Mouse (Mus musculus) embryo, embryonic 11 days (tissue): ENCODE measurements at regions not wholly inside any gene's neighbourhood (a gene's known extent, or its start where the extent isn't known, plus 50 kb on each side); places are given as distances from the start of the nearest gene placed in this dataset.
A peak's percentile ranks its signal among the peaks of the same experiment; 100 is the strongest.

Experiments
- DNase-seq: peaks from one replicate; pipeline ENCODE4 v3.0.0-alpha.2; 2015

DNA sequence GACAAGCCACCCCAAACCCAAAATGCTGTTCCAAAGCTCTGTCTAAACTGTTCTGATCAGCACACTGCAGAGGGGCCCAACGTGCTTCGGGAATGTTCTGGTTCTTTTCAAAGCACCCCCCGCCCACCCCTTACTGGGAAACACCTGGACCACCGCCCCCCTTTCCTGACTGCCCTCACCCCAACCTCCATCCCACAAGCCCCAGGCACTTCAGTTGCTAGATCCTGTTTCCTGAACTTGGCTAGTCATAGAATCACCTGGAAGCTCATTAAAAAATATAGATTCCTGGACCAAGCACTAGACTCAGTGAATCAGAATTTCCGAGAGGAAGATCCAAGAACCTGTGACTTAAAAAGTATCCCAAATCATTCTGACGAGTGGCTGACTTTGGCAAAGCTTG is 80.9 kb upstream of the Rgma start:
- DNase-seq, result no peak

DNA sequence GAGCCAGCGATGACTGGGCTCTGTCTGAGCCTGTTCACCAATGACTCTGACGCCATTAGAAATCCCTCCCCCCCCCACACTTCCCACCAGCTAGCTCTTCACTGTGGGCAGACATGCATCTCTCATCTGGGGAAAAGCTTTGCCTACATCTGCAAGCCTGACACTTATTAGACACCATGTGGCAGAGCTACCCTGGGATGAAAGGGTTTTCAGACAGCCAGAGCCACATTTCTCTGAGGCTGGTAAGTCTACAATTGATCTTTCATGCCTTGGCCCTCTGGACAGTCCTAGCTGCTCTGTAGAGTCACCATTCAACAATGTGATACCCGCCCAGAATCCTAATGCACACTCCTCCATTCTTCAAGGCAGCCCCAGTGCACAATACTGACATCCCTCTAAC is 72.8 kb upstream of the Rgma start:
- DNase-seq, result peak; percentile 47

- no peak for DNase-seq
Measured at GRCm38 (mm10) chr7:73303818-73304217, 71.5 kb upstream of the Rgma start.

- peak; percentile 72 for DNase-seq
Measured at GRCm38 (mm10) chr7:73304799-73305198, 70.5 kb upstream of the Rgma start.

GRCm38 (mm10) chr7:73305286-73305975 is 69.9 kb upstream of the Rgma start:
- peak; percentile 33 for DNase-seq

DNA sequence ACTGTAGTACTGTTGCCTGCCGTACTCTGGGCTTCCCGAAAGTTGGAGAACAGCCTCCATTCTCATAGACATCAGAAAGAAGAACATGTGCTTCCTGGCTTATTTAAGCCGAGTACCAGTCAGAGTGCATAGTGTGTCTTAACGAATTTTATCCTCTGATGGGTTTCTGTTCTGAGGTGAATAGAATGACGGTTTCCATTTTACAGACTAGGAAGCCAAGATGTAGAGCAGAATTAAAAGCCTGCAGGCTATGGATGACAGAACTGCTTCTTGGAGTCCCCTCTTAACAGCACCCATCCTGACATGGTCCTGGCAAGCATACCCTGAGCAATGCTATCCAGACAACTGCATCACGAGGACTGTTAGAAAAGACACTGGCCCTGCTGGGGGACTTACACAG is 69.0 kb upstream of the Rgma start:
- no peak for DNase-seq

DNA sequence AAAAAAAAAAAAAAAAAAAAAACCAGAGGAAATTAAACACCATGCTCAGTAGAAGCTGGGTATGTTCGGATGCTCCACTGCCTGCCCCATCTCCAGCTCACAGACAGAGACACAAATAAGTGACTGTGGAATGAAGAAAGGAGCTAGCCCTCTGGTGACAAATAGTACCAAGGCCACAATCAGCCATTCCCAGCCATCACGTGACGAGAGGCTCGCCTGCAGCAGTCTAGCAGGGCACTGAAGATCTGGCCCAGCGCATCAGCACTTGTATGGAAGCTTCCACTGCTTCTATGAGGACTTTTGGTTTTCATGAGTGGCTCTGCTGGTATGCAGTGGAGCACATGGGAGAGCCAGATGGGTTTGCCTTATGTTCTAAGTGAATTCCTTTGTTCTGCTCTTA is 68.6 kb upstream of the Rgma start:
- peak; percentile 47 for DNase-seq

GRCm38 (mm10) chr7:73307586-73308490 is 67.5 kb upstream of the Rgma start:
- peak; percentile 45 for DNase-seq

DNA sequence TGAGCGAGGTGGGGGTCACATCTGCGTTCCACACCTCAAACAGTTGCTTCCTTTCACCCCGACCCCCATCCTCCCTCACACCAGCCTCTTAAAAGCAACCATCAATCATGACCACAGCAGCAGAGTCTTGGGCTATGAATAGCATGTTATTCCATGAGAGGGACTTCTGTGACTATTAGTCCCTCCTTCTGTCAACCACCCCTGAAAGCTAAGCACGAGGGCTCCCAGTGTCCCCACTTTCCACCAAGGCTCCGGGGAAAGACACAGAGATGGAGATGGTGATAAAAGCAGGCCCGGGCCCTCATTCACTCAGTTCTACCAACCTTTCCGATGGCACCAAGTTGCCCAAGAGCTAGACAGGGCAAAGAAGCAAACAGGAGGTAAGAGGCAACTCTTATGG is 66.3 kb upstream of the Rgma start:
- DNase-seq, result peak; percentile 26

- no peak for DNase-seq
Measured at GRCm38 (mm10) chr7:73310056-73310455, 65.3 kb upstream of the Rgma start.

GRCm38 (mm10) chr7:73310581-73311136 is 64.7 kb upstream of the Rgma start:
- DNase-seq, result no peak

GRCm38 (mm10) chr7:73315555-73315954 is 59.8 kb upstream of the Rgma start:
- no peak for DNase-seq

DNA sequence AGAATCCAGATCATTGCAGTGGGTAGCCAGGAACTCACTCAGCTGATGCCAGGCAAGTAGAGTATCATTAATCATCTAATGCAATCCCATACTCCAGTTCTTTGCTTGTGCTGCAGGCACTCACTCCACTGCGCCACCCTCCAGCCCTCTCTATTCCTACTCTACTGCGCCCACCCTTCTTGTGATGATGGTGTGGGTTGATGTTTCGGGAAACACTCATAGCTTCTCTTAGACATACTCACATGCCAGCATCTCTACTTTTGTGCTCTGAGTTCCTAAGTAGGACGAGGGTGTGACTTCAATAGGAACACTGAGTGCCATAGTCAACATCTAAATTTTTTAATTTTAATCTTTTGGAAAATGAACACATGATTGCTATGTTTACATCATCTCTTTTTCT is 57.7 kb upstream of the Rgma start:
- DNase-seq, result no peak

DNA sequence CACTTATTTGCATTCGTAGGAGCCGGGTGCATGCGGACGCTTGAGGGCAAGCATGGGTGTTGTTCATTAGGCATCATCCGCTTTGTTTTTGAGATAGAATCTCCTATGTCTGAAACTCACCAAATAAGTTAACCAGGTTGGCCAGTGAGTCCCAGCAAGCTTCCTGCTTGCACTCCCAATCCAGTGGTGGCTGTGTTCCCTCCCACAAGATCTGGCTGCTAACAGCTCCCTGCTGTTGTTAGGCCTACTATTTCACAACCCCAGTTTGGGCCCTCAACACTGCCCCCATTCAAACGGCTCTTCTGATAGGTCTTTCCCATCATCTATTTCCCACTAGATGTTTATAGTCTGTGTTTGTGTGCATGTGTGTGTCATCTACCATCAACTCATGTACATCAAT is 56.3 kb upstream of the Rgma start:
- DNase-seq, result no peak

DNA sequence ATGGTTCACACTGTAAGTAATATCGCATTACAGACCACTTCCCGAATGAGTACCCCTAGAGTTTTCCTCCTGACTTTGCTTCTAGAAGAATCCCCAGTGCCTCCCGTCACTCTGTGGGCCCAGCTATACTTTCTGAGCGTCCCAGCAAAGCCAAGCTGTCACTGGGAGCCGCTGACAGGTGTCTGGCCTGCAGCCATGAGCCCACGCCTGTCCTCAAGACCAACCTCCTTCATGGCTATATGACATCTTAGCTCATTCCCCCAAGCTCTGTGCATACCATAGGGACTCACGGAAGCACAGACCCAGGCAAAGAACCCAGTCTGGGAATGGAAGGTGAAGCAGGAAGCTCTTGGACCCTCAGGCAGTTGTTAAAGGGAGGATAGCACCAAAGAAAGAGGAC is 55.3 kb upstream of the Rgma start:
- DNase-seq, result no peak

GRCm38 (mm10) chr7:73322466-73323151 is 52.7 kb upstream of the Rgma start:
- DNase-seq, result no peak

- DNase-seq, result no peak
Measured at GRCm38 (mm10) chr7:73323556-73323955, 51.8 kb upstream of the Rgma start.

DNA sequence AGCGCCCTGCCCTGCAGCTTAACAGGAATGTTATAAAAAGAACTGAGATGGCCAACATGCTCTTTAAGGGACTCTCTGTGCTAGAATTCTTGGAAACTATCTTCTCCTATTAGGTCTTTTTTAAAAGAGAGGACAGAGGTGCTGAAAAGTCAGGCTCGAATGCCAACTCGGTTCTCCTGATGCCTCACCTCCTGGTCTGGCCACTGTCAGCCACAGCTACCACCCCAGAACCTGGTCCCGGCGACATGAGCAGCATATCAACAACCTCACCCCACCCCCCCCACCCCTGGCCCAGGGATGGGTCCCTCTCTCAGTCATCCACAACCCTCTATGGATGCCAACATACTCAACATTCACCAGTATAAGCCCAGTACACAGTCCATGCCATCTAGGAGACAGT is 49.8 kb upstream of the Rgma start:
- DNase-seq, result no peak
